Mouse (Mus musculus): Measurements from ENCODE around the gene Fam83e. TPM values are rescaled to one million over a fixed set of nuclear protein-coding genes. Genes with fewer than 3 reads are reported as not detected.

The Fam83e gene
- polyA plus RNA-seq (2012; rRNA removed), result 106 and 117 TPM in 2 replicates

DNA sequence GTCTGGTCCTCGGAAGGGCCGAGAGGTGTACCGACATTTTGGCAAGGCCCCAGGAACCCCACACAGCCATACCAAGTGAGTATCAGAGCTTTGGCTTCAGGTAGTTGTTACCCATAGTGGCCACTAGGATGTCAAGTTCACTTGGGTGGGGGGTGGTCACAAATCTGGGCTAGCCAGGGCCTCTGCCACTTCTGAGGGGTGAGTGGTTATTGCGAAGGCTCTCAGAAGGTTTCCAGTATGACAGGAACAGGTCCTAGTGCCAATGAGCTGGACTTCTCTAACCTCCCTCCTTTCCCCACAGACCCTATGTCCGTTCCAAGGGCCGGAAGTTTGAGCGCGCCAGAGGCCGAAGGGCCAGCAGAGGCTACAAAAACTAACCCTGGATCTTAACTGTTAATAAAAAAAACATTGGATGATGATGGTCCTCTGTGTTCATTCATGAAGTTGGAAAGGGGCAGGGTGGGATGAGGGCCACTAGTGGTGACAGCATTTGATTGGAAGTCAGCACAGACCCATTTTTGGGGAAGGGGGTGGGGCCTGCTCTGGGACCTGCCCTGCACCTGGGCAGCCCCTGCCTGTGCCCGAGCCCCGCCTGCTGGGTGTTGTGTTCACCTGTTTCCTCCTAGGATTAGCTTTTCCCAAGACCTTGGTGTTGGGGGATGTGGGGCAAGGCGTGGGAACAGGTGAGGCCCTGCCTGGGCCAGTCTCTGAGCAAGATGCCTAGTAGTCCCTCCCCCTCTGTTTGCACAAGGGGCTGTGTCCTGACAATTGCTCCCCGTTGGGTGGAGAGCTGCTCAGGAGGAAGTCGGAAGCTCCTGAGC is at the start of gene Fam83e:
TSS of gene Fam83e (plus strand) at position 800 of the 821 bp plus-strand sequence.
- 35% methylated on average over 14 of the region's 14 CpGs for WGBS
- DNase-seq (ENCODE audit: low read depth, low spot score), result no peak

DNA sequence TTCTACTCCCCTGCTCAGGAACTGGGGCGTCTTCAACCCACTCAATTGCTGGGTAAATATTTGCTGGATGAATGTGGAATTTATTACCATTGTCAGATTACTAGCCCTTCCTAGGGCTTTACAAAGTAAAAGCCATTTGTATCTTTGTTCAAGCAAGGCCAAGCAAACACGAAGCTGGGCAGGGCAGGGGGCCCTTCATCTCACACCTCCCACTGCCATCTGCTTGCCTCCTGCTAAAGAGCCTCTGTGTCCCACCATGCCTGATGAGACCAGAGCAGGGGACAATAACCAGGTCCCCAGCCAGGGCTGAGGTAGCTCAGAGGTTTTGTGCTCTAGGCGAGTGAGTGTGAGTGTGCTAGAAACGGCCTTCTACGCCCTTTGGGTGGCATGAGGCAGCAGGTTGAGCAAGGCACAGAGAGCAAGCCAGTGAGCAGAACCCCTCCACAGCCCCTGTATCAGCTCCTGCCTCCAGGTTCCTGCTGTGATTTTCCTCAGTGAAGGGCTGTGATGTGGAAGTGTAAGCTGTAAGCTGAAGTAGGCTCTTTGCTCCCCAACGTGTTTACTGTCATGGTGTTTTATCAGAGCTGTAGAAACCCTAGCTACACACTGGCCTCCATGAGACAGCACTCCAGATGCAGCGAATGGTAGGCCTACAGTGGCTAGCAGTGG is 43.3 kb upstream of the Fam83e start:
- DNase-seq (ENCODE audit: low read depth, low spot score), result no peak
- WGBS, result 38% methylated on average over 7 of the region's 7 CpGs

GRCm38 (mm10) chr7:45678513-45678912 is 42.5 kb upstream of the Fam83e start:
- no peak for DNase-seq (ENCODE audit: low read depth, low spot score)
- WGBS, result 76% methylated on average over 14 of the region's 14 CpGs

GRCm38 (mm10) chr7:45679966-45680621 is 40.9 kb upstream of the Fam83e start:
- DNase-seq (ENCODE audit: low read depth, low spot score), result no peak
- WGBS, result 36% methylated on average over 14 of the region's 14 CpGs

- DNase-seq (ENCODE audit: low read depth, low spot score), result no peak
- 38% methylated on average over 8 of the region's 8 CpGs for WGBS
Measured at GRCm38 (mm10) chr7:45681046-45681736, 39.8 kb upstream of the Fam83e start.

DNA sequence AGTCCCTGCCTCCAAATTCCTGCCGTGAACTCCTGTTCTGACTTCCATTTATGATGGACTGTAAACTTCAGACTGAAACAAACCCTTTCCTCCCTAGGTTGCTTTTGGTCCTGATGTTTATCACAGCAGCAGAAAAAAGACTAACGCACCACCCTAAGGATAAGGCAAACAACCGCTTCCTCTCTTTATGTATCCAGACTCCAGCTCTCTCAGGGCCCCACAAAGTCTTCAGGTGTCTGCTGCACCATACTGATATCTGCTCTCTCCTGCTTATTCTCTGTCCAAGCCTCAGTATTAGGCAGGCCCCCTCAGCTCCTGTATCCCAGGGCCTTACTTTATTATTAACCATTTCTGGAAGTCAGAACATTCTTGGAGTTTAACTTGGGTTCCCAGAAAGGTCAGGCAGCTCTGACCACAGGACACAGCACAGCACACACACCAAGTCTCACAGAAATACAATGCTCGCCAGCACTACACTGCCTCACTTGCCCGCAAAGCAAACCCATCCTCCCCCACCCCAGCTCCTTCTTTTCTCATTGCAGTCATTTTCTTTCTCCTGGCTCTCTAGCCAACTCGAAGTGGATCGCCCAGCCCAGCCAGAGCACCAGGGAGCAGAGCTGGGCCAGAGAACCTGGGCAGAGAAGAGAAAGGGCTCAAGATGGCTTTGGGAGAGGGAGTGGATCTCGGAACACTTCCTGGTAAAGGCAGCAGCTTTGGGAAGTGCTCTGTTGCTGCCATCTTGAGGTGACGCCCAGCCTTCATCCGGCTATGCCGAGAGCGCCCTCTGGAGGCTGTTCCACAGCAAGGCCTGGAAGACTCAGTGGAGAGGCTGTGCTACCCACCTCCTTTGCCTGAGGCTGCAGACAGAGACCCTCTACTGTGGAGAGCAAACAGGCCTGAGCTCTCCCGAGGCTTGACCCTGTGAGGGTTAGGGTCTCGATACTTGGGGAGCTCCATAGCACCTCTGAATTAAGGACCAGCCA is 38.6 kb upstream of the Fam83e start:
- 27% methylated on average over 14 of the region's 14 CpGs for WGBS
- no peak for DNase-seq (ENCODE audit: low read depth, low spot score)

DNA sequence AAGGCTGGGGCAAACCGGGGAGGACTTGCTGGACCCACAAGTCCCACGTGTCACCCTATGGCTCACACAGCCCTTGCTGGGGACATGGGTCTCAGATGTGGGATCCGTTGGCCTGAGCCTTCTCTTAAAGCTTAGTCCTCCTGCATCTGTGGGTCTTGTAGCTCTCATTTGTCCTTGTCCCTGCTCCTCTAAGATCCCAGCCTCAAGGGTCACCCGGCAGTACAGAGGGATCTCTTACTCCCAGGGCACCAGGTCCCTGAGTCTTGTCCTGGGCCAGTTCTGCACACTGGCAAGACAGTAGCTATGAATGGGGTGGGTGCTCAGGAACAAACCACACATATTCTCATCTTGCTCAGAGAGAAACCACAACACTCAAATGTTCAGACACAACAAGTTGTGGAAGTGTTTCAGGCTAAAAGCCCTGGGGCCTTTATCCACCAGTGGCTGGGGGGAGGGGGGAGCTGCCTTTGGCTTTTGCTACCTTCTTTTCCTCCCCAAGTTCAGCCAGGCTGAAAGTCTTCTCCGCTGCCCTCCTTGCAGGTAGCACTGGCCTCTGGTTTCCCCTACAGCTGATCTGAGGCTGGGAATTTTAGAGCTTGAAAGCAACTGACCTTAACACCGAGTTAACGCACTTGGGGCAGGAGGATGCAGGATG is 37.5 kb upstream of the Fam83e start, which contains the start of gene Ntn5:
TSS of gene Ntn5 (plus strand) at position 627 of the 655 bp plus-strand sequence.
- WGBS, result 88% methylated on average over 7 of the region's 7 CpGs
- no peak for DNase-seq (ENCODE audit: low read depth, low spot score)

DNA sequence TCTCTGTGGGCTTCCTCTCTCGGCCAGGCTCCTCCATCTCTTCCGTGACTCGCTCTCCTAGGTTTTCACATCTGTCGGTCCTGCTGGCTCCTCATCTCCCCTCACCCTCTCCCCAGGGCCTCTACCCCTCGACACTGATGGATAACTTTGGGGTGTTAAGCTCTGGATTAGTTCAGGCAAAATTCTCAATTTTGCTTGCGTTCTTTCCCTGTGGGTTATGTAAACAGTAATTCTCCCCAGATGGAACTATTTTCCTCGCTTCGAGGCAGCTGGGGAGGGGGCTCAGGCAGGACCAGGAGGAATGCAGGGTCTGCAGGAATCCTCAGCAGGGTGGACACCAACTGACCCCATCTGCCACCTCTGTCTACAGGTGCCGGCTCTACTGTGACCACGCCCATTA is 35.2 kb upstream of the Fam83e start:
- WGBS, result 67% methylated on average over 10 of the region's 10 CpGs
- DNase-seq (ENCODE audit: low read depth, low spot score), result no peak

DNA sequence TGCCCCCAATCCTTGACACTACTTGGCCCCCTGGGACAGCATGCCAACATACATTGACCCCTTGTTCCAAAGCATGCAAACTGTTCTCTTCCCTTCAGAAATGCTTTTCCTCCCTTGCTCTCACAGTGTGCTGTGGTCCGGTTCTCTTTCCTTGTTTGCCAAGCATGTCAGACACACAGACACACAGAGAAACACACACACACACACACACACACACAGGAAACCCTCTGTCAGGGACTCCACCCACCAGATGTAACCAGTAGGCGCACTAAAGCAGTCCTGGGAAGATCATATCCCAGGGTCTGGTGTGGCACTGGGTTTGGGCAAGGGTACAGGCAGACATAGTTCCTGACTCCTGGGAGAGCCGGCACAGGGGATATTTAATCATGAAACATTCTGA is 34.2 kb upstream of the Fam83e start:
- 48% methylated on average over 3 of the region's 3 CpGs for WGBS
- DNase-seq (ENCODE audit: low read depth, low spot score), result no peak

DNA sequence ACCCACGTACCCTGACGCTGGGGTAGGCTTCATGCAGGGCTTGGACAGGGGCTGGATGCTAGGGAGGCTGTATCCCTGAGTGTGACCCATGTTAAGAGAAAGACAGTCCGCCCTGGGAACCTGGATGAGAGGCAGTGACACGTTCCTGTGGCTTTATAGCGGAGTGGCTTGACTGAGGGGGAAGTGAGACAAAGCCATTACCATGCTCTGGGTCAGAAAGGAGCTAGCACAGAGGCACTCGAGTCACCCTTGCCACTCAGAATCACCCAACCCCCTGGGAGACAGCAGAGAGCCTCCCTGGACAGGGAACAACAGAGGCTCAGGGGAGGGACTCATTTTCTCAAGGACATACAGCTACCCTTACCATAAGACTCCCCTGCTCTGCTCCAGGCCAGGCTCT is 31.9 kb upstream of the Fam83e start:
- WGBS, result 71% methylated on average over 6 of the region's 6 CpGs
- DNase-seq (ENCODE audit: low read depth, low spot score), result no peak

- 75% methylated on average over 11 of the region's 11 CpGs for WGBS
- DNase-seq (ENCODE audit: low read depth, low spot score), result no peak
Measured at GRCm38 (mm10) chr7:45689800-45690199, 31.2 kb upstream of the Fam83e start.

DNA sequence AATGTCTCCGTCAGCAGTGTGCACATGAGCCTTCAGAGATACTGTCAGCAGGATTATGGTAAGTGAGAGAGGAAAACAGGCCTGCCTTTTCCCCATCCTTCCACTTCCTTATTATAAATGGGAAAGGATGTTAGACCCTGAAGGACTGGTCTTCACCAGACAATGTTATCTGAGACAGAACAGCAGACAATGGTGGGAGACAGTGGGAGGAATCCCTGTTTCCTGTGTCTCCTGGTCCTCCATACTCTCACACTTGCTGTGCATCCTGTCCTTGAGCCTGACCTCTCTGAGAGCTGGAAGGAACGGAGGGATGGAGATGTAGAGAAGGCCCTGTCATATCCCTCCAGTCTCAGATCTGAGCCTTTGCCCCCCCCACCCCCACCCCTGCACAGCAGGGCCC is 28.6 kb upstream of the Fam83e start:
- WGBS, result 92% methylated on average over 2 of the region's 2 CpGs
- no peak for DNase-seq (ENCODE audit: low read depth, low spot score)

DNA sequence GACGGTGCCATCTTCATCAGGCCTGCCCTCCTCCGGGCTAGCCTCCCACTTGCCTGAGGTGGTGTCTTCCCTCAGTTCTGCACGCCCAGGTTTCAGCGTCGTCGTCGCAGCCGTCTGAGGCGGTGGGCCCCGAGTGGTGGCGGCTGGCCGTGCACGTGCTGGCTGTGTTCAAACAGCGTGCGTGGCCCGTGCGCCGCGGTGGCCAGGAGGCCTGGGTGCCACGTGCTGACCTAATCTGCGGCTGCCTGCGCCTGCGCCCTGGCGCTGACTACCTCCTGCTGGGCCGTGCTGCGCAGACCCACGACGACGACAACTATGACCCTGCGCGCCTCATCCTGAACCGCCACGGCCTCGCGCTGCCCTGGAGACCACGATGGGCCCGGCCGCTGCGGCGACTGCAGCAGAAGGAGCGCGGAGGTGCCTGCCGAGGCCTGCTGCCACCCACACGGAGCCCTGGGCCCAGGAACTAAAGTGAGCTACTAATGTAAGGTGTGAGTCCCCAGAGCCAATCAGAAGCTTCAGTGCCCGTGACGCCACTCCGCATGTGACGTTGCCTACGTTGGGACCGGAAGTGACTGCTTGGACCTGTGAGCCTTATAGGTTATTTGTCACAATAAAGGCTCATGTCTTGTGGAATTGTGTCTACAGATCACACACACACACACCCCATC is 27.0 kb upstream of the Fam83e start, which contains the start of gene Sec1:
TSS of gene Sec1 (minus strand) at position 482 of the 671 bp plus-strand sequence.
- no peak for DNase-seq (ENCODE audit: low read depth, low spot score)
- WGBS, result 92% methylated on average over 50 of the region's 50 CpGs

DNA sequence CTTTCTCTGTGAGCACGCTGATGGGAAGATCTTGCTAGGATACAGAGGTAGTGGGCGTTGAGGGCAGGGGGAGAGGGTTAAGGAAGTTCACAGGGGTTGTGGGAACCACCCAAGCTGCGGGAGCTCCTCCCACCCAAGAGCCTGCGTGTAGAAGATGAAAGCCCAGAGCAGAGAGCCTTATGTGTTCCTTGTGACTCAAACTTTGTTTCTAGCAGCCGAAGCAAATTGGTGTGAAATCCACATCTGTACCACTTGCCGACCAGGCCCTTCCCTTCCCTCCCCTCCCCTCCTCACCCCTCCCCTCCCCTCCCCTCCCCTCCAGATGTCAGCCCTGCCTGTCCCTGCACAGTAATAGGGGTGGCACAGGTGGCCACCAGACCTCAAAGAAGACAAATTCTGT is 25.9 kb upstream of the Fam83e start:
- 40% methylated on average over 6 of the region's 6 CpGs for WGBS
- DNase-seq (ENCODE audit: low read depth, low spot score), result no peak

DNA sequence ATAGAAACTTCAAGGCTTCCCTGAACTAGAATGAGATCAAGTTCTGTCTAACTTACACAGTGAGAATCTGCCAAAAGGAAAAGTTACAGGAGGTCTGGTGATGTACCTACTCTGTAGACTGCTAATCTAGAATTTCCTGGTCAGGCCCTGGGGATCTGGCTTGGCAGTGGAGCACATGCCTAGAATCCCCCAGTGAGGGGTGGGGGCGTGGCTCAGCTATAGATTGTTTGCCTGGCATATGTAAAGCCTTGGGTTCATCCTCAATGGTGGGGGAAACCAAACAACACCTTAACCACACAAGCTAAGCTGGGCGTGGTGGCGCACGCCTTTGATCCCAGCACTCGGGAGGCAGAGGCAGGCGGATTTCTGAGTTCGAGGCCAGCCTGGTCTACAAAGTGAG is 23.1 kb upstream of the Fam83e start:
- DNase-seq (ENCODE audit: low read depth, low spot score), result no peak
- 82% methylated on average over 7 of the region's 7 CpGs for WGBS

DNA sequence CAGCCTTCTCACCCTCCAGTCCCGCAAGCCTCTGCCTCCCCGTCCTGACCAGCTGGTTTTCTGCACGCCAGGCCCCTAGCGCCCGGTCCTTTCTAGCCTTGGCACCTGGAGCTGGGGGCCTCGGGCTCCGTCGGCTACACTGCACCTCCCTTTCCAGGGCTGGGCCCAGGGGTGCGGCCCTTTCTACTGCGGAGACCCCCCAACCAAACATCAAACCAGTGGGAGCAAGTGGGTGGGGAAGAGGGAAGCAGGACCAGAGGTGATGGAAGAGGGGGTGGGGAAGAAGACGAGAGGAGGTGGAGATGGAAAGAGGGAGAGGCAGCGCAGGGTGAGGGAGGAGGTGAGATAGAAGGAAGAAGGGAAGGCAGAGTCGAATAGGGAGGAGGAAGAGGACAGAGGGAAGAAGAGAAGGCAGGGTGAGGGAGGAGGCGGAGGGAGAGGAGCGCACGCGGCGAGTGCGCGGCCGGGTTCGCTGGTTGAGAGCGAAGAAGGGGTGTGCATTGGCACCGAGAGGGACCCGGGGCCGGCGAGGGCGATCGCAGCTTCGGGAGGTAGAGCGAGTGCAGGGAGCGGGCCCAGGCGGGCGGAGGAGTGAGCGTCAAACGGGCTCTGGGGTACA is 21.4 kb upstream of the Fam83e start, which contains the start of gene Car11:
TSS of gene Car11 (plus strand) at position 321 of the 619 bp plus-strand sequence.
- no peak for DNase-seq (ENCODE audit: low read depth, low spot score)
- 8% methylated on average over 36 of the region's 36 CpGs for WGBS

DNA sequence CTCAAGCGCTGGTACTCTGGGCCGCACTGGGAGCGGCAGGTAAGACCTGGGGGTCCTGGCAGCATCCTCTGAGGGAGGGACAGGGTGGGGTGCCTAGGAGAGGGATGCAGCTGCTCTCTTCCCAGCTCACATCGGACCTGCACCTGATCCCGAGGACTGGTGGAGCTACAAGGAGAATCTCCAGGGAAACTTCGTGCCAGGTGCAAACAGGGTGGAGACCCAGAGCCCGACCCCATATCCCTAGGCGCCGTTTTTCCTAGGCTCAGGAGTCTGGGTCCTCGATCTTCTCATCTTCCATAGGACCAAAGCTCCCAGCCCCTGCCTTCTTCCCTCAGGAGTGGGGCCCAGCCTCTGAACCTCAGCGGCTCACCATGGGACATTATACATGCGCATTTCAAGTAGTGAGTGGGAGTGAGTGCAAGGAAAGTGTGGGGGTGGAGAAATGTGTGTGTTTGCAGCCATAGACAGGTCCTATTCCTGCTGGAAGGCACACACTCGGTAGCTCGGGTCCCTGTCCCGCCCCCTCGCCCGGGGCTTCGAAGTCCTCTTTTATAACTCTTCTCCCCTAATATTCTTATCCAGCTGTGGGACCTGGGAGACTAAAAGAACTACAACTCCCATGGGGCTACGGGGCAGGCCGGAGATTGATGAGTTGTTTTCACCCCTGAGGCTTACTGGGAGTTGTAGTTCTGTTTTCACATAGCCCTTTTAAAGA is 20.6 kb upstream of the Fam83e start:
- WGBS, result 3% methylated on average over 20 of the region's 20 CpGs
- no peak for DNase-seq (ENCODE audit: low read depth, low spot score)
